Mouse (Mus musculus): ENCODE results near the gene Nop2. TPM values are rescaled to one million over a fixed set of nuclear protein-coding genes. Genes with fewer than 3 reads are reported as not detected.

Nop2 gene
- polyA plus RNA-seq (2012; ENCODE audit: insufficient read depth, low replicate concordance): 18.4 and 24.5 TPM in 2 replicates

DNA sequence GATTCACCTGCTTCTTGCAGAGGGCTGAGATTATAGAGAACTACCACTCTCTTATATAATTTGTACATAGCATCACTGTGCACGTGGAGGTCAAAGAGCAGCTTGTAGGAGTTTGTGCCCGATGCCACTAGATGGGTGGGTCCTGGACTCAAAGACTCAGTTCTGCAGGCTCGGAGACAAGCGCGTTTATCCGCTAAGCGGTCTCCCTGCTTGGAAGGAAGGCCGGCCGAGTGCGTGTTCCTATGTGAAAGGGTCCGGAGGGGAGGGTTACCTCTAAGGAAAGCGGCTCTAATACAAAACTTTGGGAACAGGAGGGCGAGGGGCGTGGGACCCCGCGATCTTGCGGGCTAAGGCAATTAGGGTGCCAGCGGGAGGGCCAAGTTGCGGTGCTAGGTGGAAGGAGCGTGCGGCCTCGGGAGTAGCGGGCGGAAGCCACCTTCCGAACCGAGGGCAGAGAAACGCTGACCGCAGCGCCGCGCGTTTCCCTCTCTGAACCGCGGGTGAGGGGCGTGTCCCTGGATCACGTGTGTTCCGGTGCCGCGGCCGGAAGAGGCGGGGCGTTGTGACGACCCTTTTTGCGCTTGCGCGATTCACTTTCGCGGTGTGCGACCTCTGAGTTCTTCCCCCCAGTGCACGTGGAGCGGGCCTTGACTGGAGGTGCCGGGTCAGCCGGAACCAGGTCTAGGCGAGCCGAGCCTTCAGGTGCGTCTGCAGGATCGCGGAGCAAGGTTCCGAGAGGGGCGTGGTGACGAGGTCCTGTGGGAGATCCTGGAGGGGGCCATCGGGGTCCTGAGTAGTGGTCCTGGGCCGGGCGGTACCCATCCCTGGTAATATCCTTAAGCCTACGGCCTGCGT, at the start of gene Nop2:
Gene Nop2 (plus strand): TSS at position 608 of the 855 bp plus-strand sequence.
- peak; percentile 53; the same call in 1 of the 2 replicates for TF ChIP-seq FLI1 (IDR thresholded peaks at IDR 0.05; ENCODE audit: low read length)
- no peak for TF ChIP-seq GATA1 (IDR thresholded peaks at IDR 0.05; ENCODE audit: borderline replicate concordance, low read length)
- peak within 1 kb of the TSS; percentile 96 for H3K4me3 ChIP-seq (replicated peaks)
- peaks cover 72% of the 10 kb centered on the region for H3K36me3 ChIP-seq (replicated peaks; ENCODE audit: low read length)
- no peaks in the 10 kb centered on the region for H3K27me3 ChIP-seq (replicated peaks)
- H3K4me1 ChIP-seq: peaks cover 43% of the 10 kb centered on the region
- H3K9me3 ChIP-seq: no peaks in the 10 kb centered on the region

- TF ChIP-seq GATA1 (IDR thresholded peaks at IDR 0.05; ENCODE audit: borderline replicate concordance, low read length): no peak
- Histone ChIP-seq H3K9me3 (no peaks in the 10 kb centered on the region), H3K36me3 (replicated peaks; ENCODE audit: low read length) (peaks cover 12% of the 10 kb centered on the region)
Measured at GRCm38 (mm10) chr6:125082801-125083386, 48.8 kb upstream of the Nop2 start.

DNA sequence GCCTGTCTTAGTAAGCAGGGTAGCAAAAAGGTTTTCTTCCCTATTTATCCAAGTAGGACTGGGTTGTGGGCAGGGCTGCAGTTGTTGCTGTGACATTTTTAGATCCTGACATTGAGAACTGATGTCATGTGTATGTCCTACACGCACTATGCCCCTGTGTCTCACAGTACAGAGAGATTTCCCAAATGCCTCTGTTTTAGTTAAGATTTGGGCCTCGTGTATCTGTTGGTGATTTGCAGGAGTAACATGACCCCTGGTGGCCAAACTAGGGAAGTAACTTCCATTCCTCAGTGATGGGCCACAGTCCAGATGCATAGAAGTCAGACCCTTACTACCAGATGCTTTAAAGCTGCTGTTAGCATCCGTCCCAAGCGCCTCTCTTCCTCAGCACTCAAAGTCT, 47.3 kb upstream of the Nop2 start:
- no peak overlapping the region for H3K4me3 ChIP-seq (replicated peaks)
- peaks cover 50% of the 10 kb centered on the region for H3K4me1 ChIP-seq
- H3K9me3 ChIP-seq: no peaks in the 10 kb centered on the region
- H3K27me3 ChIP-seq (replicated peaks): no peaks in the 10 kb centered on the region
- peaks cover 12% of the 10 kb centered on the region for H3K36me3 ChIP-seq (replicated peaks; ENCODE audit: low read length)
- TF ChIP-seq FLI1 (IDR thresholded peaks at IDR 0.05; ENCODE audit: low read length) (no peak), GATA1 (IDR thresholded peaks at IDR 0.05; ENCODE audit: borderline replicate concordance, low read length) (no peak)

More at GRCm38 (mm10) chr6:125082801-125083386, 48.8 kb upstream of the Nop2 start:
- H3K4me3 ChIP-seq (replicated peaks): no peak overlapping the region
- H3K4me1 ChIP-seq: peaks cover 36% of the 10 kb centered on the region
- H3K27me3 ChIP-seq (replicated peaks): peaks cover 2% of the 10 kb centered on the region

DNA sequence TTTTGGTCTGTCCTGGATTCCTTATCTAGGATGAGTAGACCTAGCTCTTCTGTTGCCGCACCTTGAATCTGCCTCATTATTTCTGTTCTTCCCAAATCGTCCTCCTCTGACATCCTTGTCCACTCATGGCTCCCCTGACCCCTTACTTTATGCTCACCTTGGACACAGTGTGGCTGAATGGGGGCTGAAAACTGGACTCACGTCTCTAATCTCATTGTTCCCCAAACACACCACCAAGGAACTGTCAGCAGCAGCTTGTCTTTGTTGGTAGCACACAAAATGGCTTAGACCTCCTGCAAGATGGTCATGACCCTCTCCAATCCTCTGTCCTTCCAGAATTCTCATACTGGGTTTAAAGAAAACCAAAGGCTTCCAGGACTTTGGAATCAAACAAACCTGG, 43.8 kb upstream of the Nop2 start:
- no peak for TF ChIP-seq FLI1 (IDR thresholded peaks at IDR 0.05; ENCODE audit: low read length)
- TF ChIP-seq GATA1 (IDR thresholded peaks at IDR 0.05; ENCODE audit: borderline replicate concordance, low read length): no peak
- H3K9me3 ChIP-seq: no peaks in the 10 kb centered on the region
- H3K27me3 ChIP-seq (replicated peaks): no peaks in the 10 kb centered on the region
- no peak overlapping the region for H3K4me3 ChIP-seq (replicated peaks)
- no peaks in the 10 kb centered on the region for H3K36me3 ChIP-seq (replicated peaks; ENCODE audit: low read length)
- H3K4me1 ChIP-seq: peaks cover 58% of the 10 kb centered on the region

DNA sequence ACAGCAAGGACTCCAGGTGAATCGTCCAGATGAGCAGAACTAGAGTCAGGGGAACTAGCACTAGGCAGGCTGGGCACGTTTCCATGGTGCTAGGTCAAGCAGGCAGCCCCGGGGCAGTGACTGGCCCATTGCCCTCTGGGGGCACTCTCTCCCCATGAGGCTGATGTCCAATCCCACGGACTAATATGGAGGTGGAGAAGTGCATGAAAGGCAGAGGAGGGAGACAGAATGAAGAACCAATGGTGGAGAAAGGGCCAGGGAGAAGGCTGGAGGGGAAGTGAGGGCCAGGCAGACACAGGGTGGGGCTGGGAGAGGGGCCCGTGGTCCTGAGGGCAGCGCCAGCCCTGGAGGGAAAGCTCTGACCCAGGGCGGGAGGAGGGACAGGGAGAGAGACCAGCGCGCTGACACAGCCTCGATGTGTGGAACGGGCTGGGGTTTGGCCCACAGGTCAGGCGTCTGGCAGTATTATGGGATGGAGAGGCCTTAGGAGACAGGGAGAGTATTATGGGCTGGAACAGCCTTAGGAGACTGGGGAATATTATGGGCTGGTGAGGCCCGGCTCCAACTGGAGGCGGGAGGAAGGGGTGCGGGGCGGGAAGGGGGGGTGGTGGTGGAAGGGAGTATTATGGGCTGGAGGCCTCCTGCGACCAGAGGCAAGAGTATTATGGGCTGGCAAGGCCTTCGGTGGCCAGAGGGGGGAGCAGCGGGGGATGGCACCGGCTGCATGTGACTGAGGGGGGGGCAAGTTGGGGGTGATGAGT, 43.0 kb upstream of the Nop2 start:
- H3K27me3 ChIP-seq (replicated peaks): no peaks in the 10 kb centered on the region
- TF ChIP-seq GATA1 (IDR thresholded peaks at IDR 0.05; ENCODE audit: borderline replicate concordance, low read length) (no peak), FLI1 (IDR thresholded peaks at IDR 0.05; ENCODE audit: low read length) (no peak)
- peak overlapping the region; percentile 85 for H3K4me3 ChIP-seq (replicated peaks)
- no peaks in the 10 kb centered on the region for H3K9me3 ChIP-seq
- peaks cover 63% of the 10 kb centered on the region for H3K4me1 ChIP-seq
- no peaks in the 10 kb centered on the region for H3K36me3 ChIP-seq (replicated peaks; ENCODE audit: low read length)

DNA sequence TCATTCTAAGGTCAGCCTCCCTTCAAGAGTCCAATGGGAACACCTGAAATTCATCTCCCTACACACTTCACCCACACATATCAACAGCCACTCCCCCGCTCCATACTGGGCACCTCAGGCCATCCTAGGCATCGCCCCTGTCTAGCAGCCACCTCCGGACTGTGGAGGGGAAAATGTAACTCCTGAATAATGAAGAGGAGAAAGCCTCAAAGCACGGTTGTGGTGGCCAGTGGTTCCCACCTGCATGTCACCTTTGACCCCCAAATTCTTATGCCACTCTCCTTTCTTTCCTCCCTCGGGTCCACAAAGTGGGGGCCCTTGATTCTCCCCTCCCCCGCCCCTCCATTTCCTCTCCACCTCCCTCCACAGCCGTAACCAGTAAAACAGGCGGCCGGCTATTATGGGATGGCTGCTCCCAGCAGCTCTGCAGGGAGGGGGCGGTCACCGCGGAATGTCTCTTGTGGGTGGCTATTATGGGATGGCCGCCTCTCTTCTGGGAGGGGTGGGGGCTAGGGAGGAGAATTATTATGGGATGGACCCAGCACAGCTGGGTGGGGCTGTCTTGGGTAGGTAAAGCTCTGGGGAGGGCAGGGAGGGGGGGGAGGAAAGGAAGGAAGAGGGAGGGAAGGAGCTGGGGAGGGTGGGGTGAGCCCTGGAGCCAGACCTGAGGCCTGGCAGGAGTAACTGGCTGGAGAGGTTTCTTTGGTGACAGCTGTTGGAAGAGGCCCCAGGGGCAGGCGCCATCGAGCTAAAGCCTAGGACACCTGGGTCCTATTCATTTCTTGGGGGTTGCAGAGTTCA, 42.0 kb upstream of the Nop2 start:
- Histone ChIP-seq H3K36me3 (replicated peaks; ENCODE audit: low read length) (no peaks in the 10 kb centered on the region), H3K4me3 (replicated peaks) (peak overlapping the region; percentile 85), H3K4me1 (peaks cover 60% of the 10 kb centered on the region), H3K9me3 (no peaks in the 10 kb centered on the region), H3K27me3 (replicated peaks) (no peaks in the 10 kb centered on the region)
- TF ChIP-seq FLI1 (IDR thresholded peaks at IDR 0.05; ENCODE audit: low read length) (no peak), GATA1 (IDR thresholded peaks at IDR 0.05; ENCODE audit: borderline replicate concordance, low read length) (no peak)

DNA sequence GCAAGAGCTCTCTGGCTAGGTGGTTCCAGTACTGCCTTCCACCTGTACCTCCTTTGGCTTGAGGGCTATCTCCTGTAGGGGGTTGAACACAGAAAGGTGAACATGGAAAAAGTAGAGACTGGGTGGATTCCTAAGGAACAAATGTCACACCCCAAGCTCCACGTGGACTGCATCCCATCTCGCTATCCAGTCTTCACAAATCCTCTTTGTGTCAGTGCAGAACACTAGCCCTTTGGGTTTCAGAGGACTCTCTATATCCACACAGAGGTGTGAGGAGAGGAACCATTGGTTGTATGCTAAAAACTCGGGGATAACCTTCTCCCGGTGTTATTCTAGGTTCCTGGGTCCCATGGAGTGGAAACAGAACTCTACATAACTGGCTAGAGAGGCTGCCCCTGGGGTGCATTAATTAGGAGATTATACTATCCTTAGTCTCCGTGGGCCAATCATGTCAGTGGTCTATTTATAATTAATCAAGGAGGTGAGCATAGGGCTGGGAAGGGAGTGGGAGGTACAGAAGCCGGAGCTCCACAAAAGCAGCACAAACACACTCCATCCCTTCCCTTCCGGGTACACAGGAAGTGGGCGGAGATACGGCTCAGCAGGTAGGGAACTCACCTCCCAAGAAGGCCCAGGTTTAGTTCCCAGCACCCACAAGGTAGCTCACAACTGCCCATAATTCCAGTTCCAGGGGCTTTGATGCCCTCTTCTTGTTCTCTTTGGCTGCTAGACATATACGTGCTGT, 41.2 kb upstream of the Nop2 start:
- TF ChIP-seq GATA1 (IDR thresholded peaks at IDR 0.05; ENCODE audit: borderline replicate concordance, low read length) (no peak), FLI1 (IDR thresholded peaks at IDR 0.05; ENCODE audit: low read length) (no peak)
- H3K4me1 ChIP-seq: peaks cover 67% of the 10 kb centered on the region
- H3K9me3 ChIP-seq: no peaks in the 10 kb centered on the region
- H3K27me3 ChIP-seq (replicated peaks): no peaks in the 10 kb centered on the region
- H3K36me3 ChIP-seq (replicated peaks; ENCODE audit: low read length): no peaks in the 10 kb centered on the region
- H3K4me3 ChIP-seq (replicated peaks): peak overlapping the region; percentile 85

DNA sequence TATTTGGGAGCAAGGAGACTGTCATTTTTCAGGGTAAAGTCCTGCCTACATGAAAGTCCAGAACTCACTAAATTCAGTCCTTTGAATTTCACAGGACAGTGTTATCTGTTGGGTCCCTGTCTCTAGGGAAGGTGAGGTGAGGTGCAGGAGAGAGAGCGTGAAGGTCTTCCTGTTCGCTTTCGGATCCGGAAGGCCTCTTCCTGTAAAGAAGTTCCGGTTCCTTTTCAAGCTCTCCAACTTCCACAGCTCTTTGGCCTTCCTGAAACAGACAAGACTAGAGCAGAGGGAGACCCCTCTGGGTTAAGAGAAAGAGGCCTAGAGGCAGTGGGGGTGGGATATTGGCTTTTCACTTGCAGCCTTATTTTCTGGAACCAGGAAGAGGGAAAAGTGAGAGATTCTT, 39.3 kb upstream of the Nop2 start:
- no peaks in the 10 kb centered on the region for H3K27me3 ChIP-seq (replicated peaks)
- no peak for TF ChIP-seq GATA1 (IDR thresholded peaks at IDR 0.05; ENCODE audit: borderline replicate concordance, low read length)
- TF ChIP-seq FLI1 (IDR thresholded peaks at IDR 0.05; ENCODE audit: low read length): no peak
- H3K4me3 ChIP-seq (replicated peaks): no peak overlapping the region
- H3K9me3 ChIP-seq: no peaks in the 10 kb centered on the region
- H3K4me1 ChIP-seq: peaks cover 73% of the 10 kb centered on the region
- no peaks in the 10 kb centered on the region for H3K36me3 ChIP-seq (replicated peaks; ENCODE audit: low read length)
